Mouse (Mus musculus) lung, adult 2 months (tissue): ENCODE measurements around the gene Bloc1s1. TPM values are rescaled to one million over a fixed set of nuclear protein-coding genes. Genes with fewer than 3 reads are reported as not detected.

Experiments
- DNase-seq: peaks from one replicate; pipeline ENCODE4 v3.0.0; 2022
- H3K4me1 ChIP-seq: fragments of 200-500 bp; 2 replicates; pipeline ENCODE4 v1.6.1; 2011; ENCODE audit warnings: low read length; ENCODE audit not compliant: control insufficient read depth, insufficient read depth
- H3K4me3 ChIP-seq: fragments of 200-500 bp; replicated peaks from 2 replicates; pipeline ENCODE3; 2011; ENCODE audit warnings: low read depth, mild to moderate bottlenecking, control low read depth, low read length; ENCODE audit errors: extremely low read depth
- CTCF ChIP-seq: fragments of 200-500 bp; IDR thresholded peaks from 2 replicates; pipeline ENCODE4 v1.5.1; 2011; ENCODE audit warnings: mild to moderate bottlenecking, low read length, control low read depth; ENCODE audit not compliant: insufficient read depth
- POLR2A ChIP-seq: fragments of 200-500 bp; IDR thresholded peaks from 2 replicates; pipeline ENCODE4 v1.6.1; 2011; ENCODE audit warnings: low read depth, mild to moderate bottlenecking, control low read depth, low read length, borderline replicate concordance; ENCODE audit errors: extremely low read depth
- WGBS: fragments of 180-500 bp; shearing (Covaris S2); methylation state at CpG from one replicate; pipeline ENCODE4 v1.1.7; 2018; 5-methylcytosine and 5-hydroxymethylcytosine counted together
- polyA plus RNA-seq: library from polyadenylated mRNA; depleted of rRNA; stranded (reverse); fragments of >200 nt; gene quantifications from 2 replicates; pipeline ENCODE4 v1.2.3, GENCODE M21; 2012

Bloc1s1 gene
- polyA plus RNA-seq, 1 experiment = 171 TPM

- H3K4me3 ChIP-seq = no peak overlapping the region
- 46% methylated on average over 1 of the region's 1 CpGs for WGBS
- DNase-seq = no peak
- peaks cover 11% of the 10 kb centered on the region; the same call in 1 of the 2 replicates for H3K4me1 ChIP-seq
- TF ChIP-seq CTCF (no peak), POLR2A (no peak)
Observed at GRCm38 (mm10) chr10:128921251-128921650, 2.6 kb downstream of the Bloc1s1 start.

- peaks cover 11% of the 10 kb centered on the region; the same call in 1 of the 2 replicates for H3K4me1 ChIP-seq
- no peak overlapping the region for H3K4me3 ChIP-seq
- TF ChIP-seq CTCF = no peak
- no peak for TF ChIP-seq POLR2A
- DNase-seq = no peak
- 56% methylated on average over 3 of the region's 3 CpGs for WGBS
Observed at GRCm38 (mm10) chr10:128920736-128921161, 3.1 kb downstream of the Bloc1s1 start.

- no peak for DNase-seq
- peaks cover 11% of the 10 kb centered on the region; the same call in 1 of the 2 replicates for H3K4me1 ChIP-seq
- no peak overlapping the region for H3K4me3 ChIP-seq
- no peak for TF ChIP-seq POLR2A
- TF ChIP-seq CTCF = no peak
- 71% methylated on average over 7 of the region's 7 CpGs for WGBS
Observed at GRCm38 (mm10) chr10:128919966-128920365, 3.9 kb downstream of the Bloc1s1 start.

GRCm38 (mm10) chr10:128919203-128919631 is 4.6 kb downstream of the Bloc1s1 start:
- no peak overlapping the region for H3K4me3 ChIP-seq
- WGBS = 40% methylated on average over 6 of the region's 6 CpGs
- no peak for TF ChIP-seq CTCF
- no peak for TF ChIP-seq POLR2A
- peaks cover 10% of the 10 kb centered on the region; the same call in 1 of the 2 replicates for H3K4me1 ChIP-seq
- DNase-seq = no peak

- Histone ChIP-seq H3K4me1 (peaks cover 9% of the 10 kb centered on the region; the same call in 1 of the 2 replicates), H3K4me3 (no peak overlapping the region)
- 65% methylated on average over 7 of the region's 7 CpGs for WGBS
- DNase-seq = no peak
- TF ChIP-seq CTCF = no peak
- TF ChIP-seq POLR2A = no peak
Observed at GRCm38 (mm10) chr10:128918246-128918645, 5.6 kb downstream of the Bloc1s1 start.

- Histone ChIP-seq H3K4me3 (no peak overlapping the region), H3K4me1 (peaks cover 8% of the 10 kb centered on the region; the same call in 1 of the 2 replicates)
- TF ChIP-seq POLR2A = no peak
- WGBS = 83% methylated on average over 6 of the region's 6 CpGs
- DNase-seq = no peak
Observed at GRCm38 (mm10) chr10:128917400-128917799, 6.4 kb downstream of the Bloc1s1 start.

- Histone ChIP-seq H3K4me1 (peaks cover 1% of the 10 kb centered on the region; the same call in 1 of the 2 replicates), H3K4me3 (no peak overlapping the region)
- no peak for DNase-seq
- no peak for TF ChIP-seq CTCF
- TF ChIP-seq POLR2A = no peak
- WGBS = 94% methylated on average over 3 of the region's 3 CpGs
Observed at GRCm38 (mm10) chr10:128916665-128917064, 7.2 kb downstream of the Bloc1s1 start.

- no peak for DNase-seq
- TF ChIP-seq POLR2A = no peak
- no peak for TF ChIP-seq CTCF
- WGBS = 93% methylated on average over 2 of the region's 2 CpGs
- Histone ChIP-seq H3K4me1 (no peaks in the 10 kb centered on the region), H3K4me3 (no peak overlapping the region)
Observed at GRCm38 (mm10) chr10:128915550-128915949, 8.3 kb downstream of the Bloc1s1 start.

- 84% methylated on average over 12 of the region's 12 CpGs for WGBS
Observed at GRCm38 (mm10) chr10:128913696-128914095, 10.1 kb downstream of the Bloc1s1 start.

GRCm38 (mm10) chr10:128913219-128913618 is 10.6 kb downstream of the Bloc1s1 start:
- 3% methylated on average over 5 of the region's 5 CpGs for WGBS
- TF ChIP-seq POLR2A (no peak), CTCF (peak; percentile 87)
- H3K4me3 ChIP-seq = no peak overlapping the region
- H3K4me1 ChIP-seq = no peaks in the 10 kb centered on the region
- DNase-seq = peak; percentile 85

More at GRCm38 (mm10) chr10:128913696-128914095, 10.1 kb downstream of the Bloc1s1 start:
- no peaks in the 10 kb centered on the region for H3K4me1 ChIP-seq
- DNase-seq = no peak
- TF ChIP-seq CTCF = no peak
- 0 out of 2 replicates have a peak, but pooled peaks have one; percentile 20 for TF ChIP-seq POLR2A
- no peak overlapping the region for H3K4me3 ChIP-seq

GRCm38 (mm10) chr10:128912791-128913190 is 11.0 kb downstream of the Bloc1s1 start:
- TF ChIP-seq CTCF = no peak
- TF ChIP-seq POLR2A = no peak
- no peak overlapping the region for H3K4me3 ChIP-seq
- H3K4me1 ChIP-seq = no peaks in the 10 kb centered on the region
- no peak for DNase-seq
- 70% methylated on average over 4 of the region's 4 CpGs for WGBS
